Mouse (Mus musculus) erythroblast, embryonic 14.5 days (primary cell): ENCODE measurements around the gene Bahcc1.

Experiments used
- GATA1 ChIP-seq: IDR thresholded peaks from 2 replicates; pipeline ENCODE4 v1.6.1; 2012; ENCODE audit warnings: low read length, inconsistent platforms, mixed read lengths
- TAL1 ChIP-seq: IDR thresholded peaks from 3 replicates; pipeline ENCODE4 v1.6.1; 2012; ENCODE audit warnings: low read length, inconsistent platforms, mixed read lengths

GRCm38 (mm10) chr11:120281197-120281596 lies 48.5 kb downstream of the Bahcc1 start:
- TF ChIP-seq GATA1 (no peak), TAL1 (no peak)
